Mouse (Mus musculus) B cell, adult 2 months (primary cell): ENCODE measurements around the gene Exosc10.

Experiments used
- DNase-seq, 2 experiments: peaks; one replicate each; pipeline ENCODE4 v3.0.0; 2022

The Exosc10 gene

GRCm38 (mm10) chr4:148573222-148573621, 15.0 kb downstream of the Exosc10 start:
- no peak for DNase-seq

DNA sequence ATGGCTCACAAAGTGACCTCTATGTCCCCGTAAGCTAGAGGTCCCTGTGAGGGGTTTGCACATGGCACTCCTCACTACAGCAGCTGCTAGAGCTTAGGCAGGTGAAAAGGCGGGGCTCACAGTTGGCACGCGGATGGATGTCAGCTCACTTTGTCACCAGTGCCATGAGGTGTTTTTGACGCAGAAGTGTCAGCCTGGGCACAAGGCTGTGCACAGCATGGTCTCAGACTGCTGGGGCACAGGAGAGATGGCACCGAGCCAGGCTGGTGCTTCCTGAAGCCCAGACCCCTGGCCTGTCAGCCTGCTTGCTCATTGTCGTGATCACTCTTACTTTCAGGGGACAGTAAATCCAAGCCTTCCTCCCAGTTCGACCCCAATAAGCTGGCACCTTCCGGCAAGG, 22.5 kb downstream of the Exosc10 start:
- DNase-seq = no peak

GRCm38 (mm10) chr4:148581422-148581821, 23.2 kb downstream of the Exosc10 start:
- no peak for DNase-seq

DNA sequence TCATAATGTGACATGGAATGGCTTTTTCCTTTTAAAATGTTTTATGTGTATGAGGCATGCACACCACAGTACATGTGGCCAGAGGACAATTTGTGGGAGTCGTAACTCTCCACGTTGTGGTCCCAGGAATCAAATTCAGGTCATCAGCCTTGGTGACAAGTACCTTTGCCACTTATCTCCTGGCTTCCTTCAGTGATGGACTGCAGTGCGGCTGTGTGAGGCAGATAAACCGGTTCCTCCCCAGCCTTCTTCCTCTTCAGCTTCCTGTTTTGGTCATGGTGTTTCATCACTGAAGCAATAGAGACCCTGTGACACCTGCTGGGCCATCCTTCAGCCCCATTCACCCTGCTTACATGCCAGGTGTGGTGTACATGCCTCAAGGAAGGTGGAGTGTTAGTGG, 25.0 kb downstream of the Exosc10 start:
- DNase-seq = peak; percentile 13 to 17

DNA sequence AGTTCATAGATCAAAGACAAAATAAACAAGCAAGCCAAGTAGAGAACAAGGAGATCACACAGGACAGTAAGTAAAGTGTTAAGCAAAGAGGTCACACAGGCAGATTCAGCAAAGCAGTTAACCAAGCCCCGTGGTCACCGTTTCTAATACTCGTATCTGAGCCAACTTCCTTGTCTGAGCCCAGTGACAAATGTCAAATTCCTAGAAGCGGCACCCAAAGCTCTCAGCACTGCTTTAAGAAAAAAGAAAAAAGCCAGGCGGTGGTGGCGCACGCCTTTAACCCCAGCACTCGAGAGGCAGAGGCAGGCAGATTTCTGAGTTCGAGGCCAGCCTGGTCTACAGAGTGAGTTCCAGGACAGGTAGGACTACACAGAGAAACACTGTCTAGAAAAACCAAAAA, 28.4 kb downstream of the Exosc10 start:
- DNase-seq = no peak

DNA sequence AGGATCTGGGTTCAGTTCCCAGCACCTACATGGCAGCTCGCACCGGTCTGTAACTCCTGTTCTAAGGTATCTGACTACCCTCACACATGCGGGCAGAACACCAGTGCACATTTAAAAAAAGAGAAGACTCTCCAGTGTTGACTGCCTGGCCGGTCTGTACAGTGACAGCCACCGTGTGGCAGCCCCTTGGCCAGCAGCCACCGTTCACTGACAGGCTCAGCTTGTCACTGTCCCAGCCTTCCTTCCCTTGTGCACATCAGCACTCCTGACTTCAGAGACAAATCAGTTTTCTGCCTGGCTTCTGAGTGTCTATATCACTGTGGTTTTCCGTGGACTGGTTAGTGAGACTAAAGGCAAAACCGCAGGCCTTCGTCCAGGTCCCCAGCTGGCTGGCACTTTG, 30.6 kb downstream of the Exosc10 start:
- DNase-seq = no peak

- DNase-seq = no peak
Observed at GRCm38 (mm10) chr4:148589565-148589964, 31.3 kb downstream of the Exosc10 start.

GRCm38 (mm10) chr4:148590421-148591170, 32.4 kb downstream of the Exosc10 start:
- no peak for DNase-seq

GRCm38 (mm10) chr4:148591171-148591630, 33.0 kb downstream of the Exosc10 start, which contains the start of gene Srm:
Srm (plus strand) TSS chr4:148591503.
- DNase-seq = peak; percentile 94 to 95

GRCm38 (mm10) chr4:148591637-148592380, 33.6 kb downstream of the Exosc10 start:
- peak in 1 of 2 experiments; percentile 24 for DNase-seq

- DNase-seq = no peak
Observed at GRCm38 (mm10) chr4:148593996-148594395, 35.8 kb downstream of the Exosc10 start.

GRCm38 (mm10) chr4:148595916-148596315, 37.7 kb downstream of the Exosc10 start:
- no peak for DNase-seq

- no peak for DNase-seq
Observed at GRCm38 (mm10) chr4:148596731-148597130, 38.5 kb downstream of the Exosc10 start.

DNA sequence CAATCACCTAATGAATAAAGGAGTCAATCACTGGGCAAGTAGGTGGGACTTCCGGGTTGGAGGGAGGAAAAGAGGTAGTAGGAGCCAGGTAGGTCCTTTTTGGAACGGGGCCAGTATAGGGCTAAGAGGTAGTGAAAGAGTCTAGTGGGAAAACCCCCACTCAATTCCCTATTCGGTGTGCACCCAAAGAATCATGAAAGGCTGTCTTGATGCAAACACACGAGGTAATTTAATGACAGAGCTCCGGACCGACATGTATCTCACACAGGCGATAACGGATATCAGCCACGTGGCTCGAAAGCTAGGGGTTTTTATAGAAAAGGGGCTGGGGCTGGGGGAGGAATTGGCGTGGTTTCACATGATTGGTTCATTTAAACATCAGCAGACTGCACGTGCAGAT, 40.6 kb downstream of the Exosc10 start:
- DNase-seq = no peak

DNA sequence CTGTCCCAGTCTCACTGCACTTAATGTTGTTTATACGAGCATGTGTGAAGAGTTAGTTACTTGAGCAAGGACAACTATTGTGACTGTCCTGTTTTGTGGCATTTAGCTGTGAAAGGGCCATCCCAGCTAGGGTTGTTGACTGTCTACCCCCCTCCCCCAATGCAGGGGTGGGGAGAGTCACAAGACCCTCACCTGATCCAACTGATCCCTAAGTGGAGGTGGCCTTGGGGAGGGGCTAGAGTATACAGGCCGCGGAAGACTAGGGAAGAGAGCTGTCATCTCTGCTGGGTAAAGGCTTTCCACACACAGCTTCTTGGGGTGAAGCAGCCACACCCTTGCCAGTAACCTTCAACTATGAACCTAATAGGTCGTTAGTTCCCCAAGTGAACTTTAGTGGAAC, 42.1 kb downstream of the Exosc10 start:
- no peak for DNase-seq

- DNase-seq = no peak
Observed at GRCm38 (mm10) chr4:148601871-148602270, 43.6 kb downstream of the Exosc10 start.

DNA sequence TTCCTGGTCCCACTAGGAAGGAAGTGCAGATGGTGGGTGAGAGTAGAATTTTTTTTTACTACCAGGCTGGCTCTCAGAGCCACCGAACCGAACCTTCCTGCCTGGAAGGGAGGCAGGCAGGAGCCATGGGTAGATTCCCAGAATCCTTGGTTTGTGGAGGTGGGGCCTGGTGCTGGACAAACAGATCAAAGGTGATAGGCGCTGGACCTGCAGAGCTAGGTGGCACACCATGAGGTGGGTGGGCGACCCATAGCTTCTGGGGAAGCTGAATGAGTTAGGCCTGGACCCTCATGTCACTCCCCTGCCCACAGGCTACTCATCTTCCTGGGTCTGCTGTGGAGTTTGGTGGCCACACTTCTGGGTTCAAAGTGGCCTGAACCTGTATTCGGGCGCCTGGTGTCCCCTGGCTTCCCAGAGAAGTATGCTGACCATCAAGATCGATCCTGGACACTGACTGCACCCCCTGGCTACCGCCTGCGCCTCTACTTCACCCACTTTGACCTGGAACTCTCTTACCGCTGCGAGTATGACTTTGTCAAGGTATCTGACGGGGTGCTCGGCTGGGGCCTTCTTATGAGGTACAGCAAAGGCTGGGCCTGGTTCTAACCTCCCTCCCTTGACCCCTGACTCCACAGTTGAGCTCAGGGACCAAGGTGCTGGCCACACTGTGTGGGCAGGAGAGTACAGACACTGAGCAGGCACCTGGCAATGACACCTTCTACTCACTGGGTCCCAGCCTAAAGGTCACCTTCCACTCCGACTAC, 44.3 kb downstream of the Exosc10 start, which contains the start of gene Masp2:
Masp2 (plus strand) TSS at position 198 of the 764 bp plus-strand sequence.
- DNase-seq = no peak

DNA sequence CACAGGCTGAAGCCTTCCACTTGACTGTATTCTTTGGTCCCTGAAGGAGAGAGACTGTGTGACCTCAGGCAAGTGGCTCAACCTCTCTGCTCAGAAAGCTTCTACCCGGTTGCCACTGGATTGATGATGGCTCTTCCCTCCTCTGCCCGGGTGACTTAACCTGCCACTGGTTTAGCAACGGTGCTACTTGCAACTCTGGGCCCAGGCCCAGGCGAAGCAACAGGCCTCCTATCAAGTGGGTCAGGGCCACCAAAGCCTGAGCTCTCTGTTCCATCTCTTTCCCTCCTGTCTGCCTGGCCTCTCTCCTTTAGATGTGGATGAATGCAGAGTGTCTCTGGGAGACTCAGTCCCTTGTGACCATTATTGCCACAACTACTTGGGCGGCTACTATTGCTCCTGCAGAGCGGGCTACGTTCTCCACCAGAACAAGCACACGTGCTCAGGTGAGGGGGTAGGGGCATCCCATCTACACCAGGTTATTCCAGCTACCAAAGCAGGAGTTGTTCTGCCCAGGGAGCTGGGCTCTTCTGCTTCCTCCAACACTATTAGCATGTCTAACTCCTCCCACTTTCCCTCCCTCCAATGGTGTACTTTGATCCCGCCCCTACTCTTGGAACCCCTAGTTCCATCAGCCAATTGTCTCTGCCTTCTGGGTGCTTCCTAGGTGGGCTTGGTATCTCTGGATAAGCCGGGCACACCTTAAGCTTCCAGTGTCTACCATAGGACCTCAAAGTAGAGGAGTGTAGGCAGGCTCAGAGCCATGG, 45.3 kb downstream of the Exosc10 start:
- no peak for DNase-seq

DNA sequence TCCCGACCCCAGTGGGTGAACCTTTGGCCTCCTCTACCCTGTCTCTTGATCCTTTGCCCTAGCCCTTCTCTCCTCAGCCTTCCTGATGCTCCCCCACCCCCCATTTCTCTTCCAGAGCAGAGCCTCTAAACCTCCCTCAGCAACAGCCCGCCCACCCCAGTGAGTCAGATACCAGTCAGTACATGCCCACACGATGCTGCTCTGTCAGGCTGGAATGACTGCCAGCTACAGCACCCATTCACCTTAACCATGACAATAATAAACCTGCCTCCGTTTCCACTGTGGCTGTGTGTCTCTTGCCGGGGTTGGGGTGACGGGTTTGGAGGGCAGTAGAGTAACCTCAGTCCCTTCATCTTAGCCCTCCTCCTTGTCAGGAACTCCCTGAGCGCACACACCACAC, 45.9 kb downstream of the Exosc10 start:
- DNase-seq = no peak

DNA sequence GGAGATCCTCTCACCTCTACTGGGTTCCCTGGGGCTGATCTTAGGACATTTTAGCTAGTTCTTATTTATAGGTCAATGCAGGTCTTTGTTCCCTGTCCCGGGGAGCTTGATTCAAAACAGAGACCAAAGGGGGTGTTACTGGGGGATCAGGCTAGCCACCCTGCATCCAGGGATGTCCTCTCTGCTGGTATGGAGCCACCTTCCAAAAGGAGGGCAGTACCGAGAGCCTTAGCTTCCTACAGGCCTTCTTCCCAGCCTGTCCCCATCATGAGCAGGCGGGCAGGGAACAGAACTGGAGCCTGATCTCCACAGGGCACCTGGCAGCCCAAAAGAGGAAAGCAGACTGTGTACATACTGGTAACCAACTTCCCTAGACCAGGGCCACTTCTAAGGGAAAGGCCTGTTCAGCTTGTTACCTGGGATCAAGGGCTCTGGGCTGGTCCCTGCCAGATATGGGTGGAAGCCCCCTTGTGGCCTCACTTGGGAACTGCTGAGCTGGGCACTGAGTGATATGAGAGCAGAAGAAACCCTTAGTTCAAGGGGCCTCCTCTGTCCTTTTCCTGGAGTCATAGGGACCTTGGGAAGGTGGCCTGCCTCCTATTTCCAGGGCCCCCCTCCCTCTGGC, 46.4 kb downstream of the Exosc10 start:
- DNase-seq = peak; percentile 79

DNA sequence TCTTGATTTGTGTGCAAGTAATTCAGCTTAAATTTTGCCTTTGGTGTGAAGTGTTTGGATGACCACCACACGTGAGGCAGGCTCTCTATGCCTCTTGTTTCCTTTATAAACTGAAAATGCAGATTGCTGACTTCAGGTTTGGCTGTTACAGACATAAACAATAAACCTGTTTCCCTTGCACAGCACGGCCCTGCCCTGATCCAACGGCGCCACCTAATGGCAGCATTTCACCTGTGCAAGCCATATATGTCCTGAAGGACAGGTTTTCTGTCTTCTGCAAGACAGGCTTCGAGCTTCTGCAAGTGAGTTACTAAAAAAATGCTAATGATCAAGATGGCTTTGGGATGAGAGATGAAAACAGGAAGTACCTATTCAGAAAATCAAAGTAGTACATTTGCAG, 49.5 kb downstream of the Exosc10 start:
- DNase-seq = peak; percentile 87 to 89

DNA sequence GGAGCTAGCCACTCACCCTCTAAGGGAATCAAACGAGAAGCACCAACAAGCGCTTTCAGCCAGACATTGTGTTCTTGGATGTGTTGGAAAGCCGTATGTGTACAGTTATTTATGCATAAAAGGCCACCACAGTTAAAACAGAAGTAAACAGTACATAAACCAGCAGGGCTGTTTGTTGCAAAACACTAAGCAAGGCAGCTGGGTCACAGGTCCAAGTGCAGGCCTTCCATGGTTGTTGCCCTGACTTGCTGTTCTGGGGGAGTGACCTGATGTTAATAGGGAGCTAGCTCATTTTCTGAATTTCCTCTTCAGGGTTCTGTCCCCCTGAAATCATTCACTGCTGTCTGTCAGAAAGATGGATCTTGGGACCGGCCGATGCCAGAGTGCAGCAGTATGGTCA, 51.6 kb downstream of the Exosc10 start:
- no peak for DNase-seq
